Mouse (Mus musculus) MEL (cell line): ENCODE results near the gene Asrgl1. TPM values are rescaled to one million over a fixed set of nuclear protein-coding genes. Genes with fewer than 3 reads are reported as not detected.
A peak's percentile ranks its signal among the peaks of the same experiment; 100 is the strongest.

Experiments
- DNase-seq: peaks from one replicate; pipeline ENCODE4 v3.0.0; 2011; ENCODE audit warnings: low read depth, low spot score
- H3K27ac ChIP-seq: 2 replicates; pipeline ENCODE4 v1.5.1; 2012; ENCODE audit warnings: low read depth, mild to moderate bottlenecking, control low read depth, low read length, moderate library complexity; ENCODE audit not compliant: control insufficient read depth
- H3K27me3 ChIP-seq, 2 experiments: fragments of 150-350 bp in 1 of 2; sonication (generic) in 1 of 2; 2 replicates each; pipeline ENCODE4 v1.6.1; 2012; ENCODE audit warnings: low read length in 2 of 2, mild to moderate bottlenecking in 2 of 2, improper control_type of control experiment in 1 of 2, moderate library complexity in 1 of 2; ENCODE audit not compliant: insufficient read depth in 2 of 2, control insufficient read depth in 1 of 2
- H3K36me3 ChIP-seq, 2 experiments: 2 replicates each; pipeline ENCODE4 v1.6.1; 2012 to 2014; ENCODE audit warnings: low read length in 2 of 2, improper control_type of control experiment in 1 of 2, inconsistent platforms in 1 of 2, mild to moderate bottlenecking in 1 of 2; ENCODE audit not compliant: insufficient read depth in 2 of 2, control insufficient read depth in 1 of 2
- H3K4me1 ChIP-seq, 2 experiments: fragments of 150-350 bp in 1 of 2; sonication (generic) in 1 of 2; 2 replicates each; pipeline ENCODE4 v1.6.1; 2012; ENCODE audit warnings: low read length in 2 of 2, improper control_type of control experiment in 1 of 2, mild to moderate bottlenecking in 1 of 2; ENCODE audit not compliant: insufficient read depth in 2 of 2, control insufficient read depth in 1 of 2
- H3K4me3 ChIP-seq, 2 experiments: fragments of 150-350 bp in 1 of 2; sonication (generic) in 1 of 2; 2 replicates each; pipeline ENCODE4 v1.5.1; 2012; ENCODE audit warnings: low read depth in 2 of 2, low read length in 2 of 2, mild to moderate bottlenecking in 2 of 2, moderate library complexity in 2 of 2, control low read depth in 1 of 2, improper control_type of control experiment in 1 of 2; ENCODE audit not compliant: control insufficient read depth in 1 of 2, insufficient read depth in 1 of 2
- H3K79me2 ChIP-seq: 2 replicates; pipeline ENCODE4 v1.6.1; 2012; ENCODE audit warnings: mild to moderate bottlenecking, low read length, moderate library complexity; ENCODE audit not compliant: control insufficient read depth, poor library complexity, insufficient read depth
- H3K9ac ChIP-seq: 2 replicates; pipeline ENCODE4 v1.6.1; 2012; ENCODE audit warnings: low read depth, mild to moderate bottlenecking, control low read depth, low read length, moderate library complexity; ENCODE audit not compliant: control insufficient read depth, poor library complexity, severe bottlenecking
- H3K9me3 ChIP-seq: fragments of 150-350 bp; sonication (generic); replicated peaks from 2 replicates; pipeline ENCODE4 v1.6.1; 2012; ENCODE audit warnings: mild to moderate bottlenecking, low read length, improper control_type of control experiment, moderate library complexity; ENCODE audit not compliant: insufficient read depth
- CHD2 ChIP-seq: IDR thresholded peaks from 2 replicates; pipeline ENCODE4 v1.6.1; 2011; ENCODE audit warnings: low read length, improper control_type of control experiment
- GABPA ChIP-seq: IDR thresholded peaks from 2 replicates; pipeline ENCODE4 v1.6.1; 2012; ENCODE audit warnings: low read depth, mild to moderate bottlenecking, inconsistent platforms, low read length, improper control_type of control experiment, moderate library complexity
- JUND ChIP-seq: IDR thresholded peaks from 2 replicates; pipeline ENCODE4 v1.6.1; 2011; ENCODE audit warnings: low read depth, mild to moderate bottlenecking, improper control_type of control experiment, low read length
- MAFK ChIP-seq: IDR thresholded peaks from 2 replicates; pipeline ENCODE4 v1.6.1; 2011; ENCODE audit warnings: low read depth, mild to moderate bottlenecking, low read length, improper control_type of control experiment, borderline replicate concordance
- MAZ ChIP-seq: IDR thresholded peaks from 2 replicates; pipeline ENCODE4 v1.6.1; 2012; ENCODE audit warnings: low read depth, mild to moderate bottlenecking, inconsistent platforms, low read length, improper control_type of control experiment
- MEF2A ChIP-seq: IDR thresholded peaks from 2 replicates; pipeline ENCODE4 v1.6.1; 2014; ENCODE audit warnings: low read depth, mild to moderate bottlenecking, inconsistent platforms, low read length, improper control_type of control experiment; ENCODE audit not compliant: poor library complexity, insufficient replicate concordance, severe bottlenecking; ENCODE audit errors: extremely low read depth
- NRF1 ChIP-seq: IDR thresholded peaks from 2 replicates; pipeline ENCODE4 v1.6.1; 2014; ENCODE audit warnings: low read depth, mild to moderate bottlenecking, inconsistent platforms, low read length, improper control_type of control experiment, moderate library complexity; ENCODE audit not compliant: poor library complexity, insufficient read depth, severe bottlenecking
- SIN3A ChIP-seq: IDR thresholded peaks from 2 replicates; pipeline ENCODE4 v1.6.1; 2012; ENCODE audit warnings: low read length, improper control_type of control experiment, inconsistent platforms
- TAL1 ChIP-seq: IDR thresholded peaks from 2 replicates; pipeline ENCODE4 v1.6.1; 2012; ENCODE audit warnings: mild to moderate bottlenecking, inconsistent platforms, low read length, moderate library complexity, mixed read lengths
- TBP ChIP-seq: IDR thresholded peaks from 2 replicates; pipeline ENCODE4 v1.8.0; 2011; ENCODE audit warnings: low read depth, low read length, improper control_type of control experiment
- USF1 ChIP-seq: IDR thresholded peaks from 2 replicates; pipeline ENCODE4 v1.6.1; 2014; ENCODE audit warnings: low read depth, mild to moderate bottlenecking, inconsistent platforms, low read length, improper control_type of control experiment, moderate library complexity
- USF2 ChIP-seq, 2 experiments: IDR thresholded peaks; 2 replicates each; pipeline ENCODE4 v1.6.1; 2011 to 2012; ENCODE audit warnings: improper control_type of control experiment in 2 of 2, low read length in 2 of 2, borderline replicate concordance in 1 of 2, inconsistent platforms in 1 of 2, low read depth in 1 of 2, mild to moderate bottlenecking in 1 of 2; ENCODE audit not compliant: insufficient read depth in 1 of 2
- ZC3H11A ChIP-seq: IDR thresholded peaks from 2 replicates; pipeline ENCODE4 v1.6.1; 2012; ENCODE audit warnings: low read depth, mild to moderate bottlenecking, inconsistent platforms, low read length, improper control_type of control experiment
- ZKSCAN1 ChIP-seq: IDR thresholded peaks from 2 replicates; pipeline ENCODE4 v1.6.1; 2012; ENCODE audit warnings: low read depth, mild to moderate bottlenecking, inconsistent platforms, low read length, improper control_type of control experiment, moderate library complexity
- ZMIZ1 ChIP-seq: IDR thresholded peaks from 2 replicates; pipeline ENCODE4 v1.6.1; 2012; ENCODE audit warnings: low read depth, mild to moderate bottlenecking, inconsistent platforms, low read length, improper control_type of control experiment, moderate library complexity
- ZNF384 ChIP-seq: IDR thresholded peaks from 2 replicates; pipeline ENCODE4 v1.6.1; 2012; ENCODE audit warnings: low read depth, mild to moderate bottlenecking, inconsistent platforms, low read length, improper control_type of control experiment
- polyA plus RNA-seq, 2 experiments: library from polyadenylated mRNA; stranded (reverse) in 1 of 2; unstranded in 1 of 2; fragments of >175 nt in 1 of 2; fragments of >200 nt in 1 of 2; gene quantifications; 2 replicates each; pipeline versions ENCODE4 v1.2.1 to v1.2.4; 2012; ENCODE audit warnings: low replicate concordance in 2 of 2, low read depth in 1 of 2; ENCODE audit not compliant: insufficient read length in 2 of 2, insufficient read depth in 1 of 2, missing spikeins in 1 of 2
- total RNA-seq: library from RNA; depleted of rRNA; stranded (reverse); fragments of 300-350 nt; gene quantifications from 2 replicates; pipeline ENCODE4 v1.2.3, GENCODE M21; 2012

The Asrgl1 gene
- total and polyA plus RNA-seq, 3 experiments, result 24.5 to 63.9 TPM; not detected in 1

GRCm38 (mm10) chr19:9076982-9077660 lies 58.3 kb downstream of the Asrgl1 start:
- H3K4me1 ChIP-seq, result peaks cover 5 to 32% of the 10 kb centered on the region in 2 experiments; a peak in 3 of 4 replicates
- DNase-seq, result no peak
- H3K79me2 ChIP-seq, result no peaks in the 10 kb centered on the region
- H3K4me3 ChIP-seq, result no peak overlapping the region
- no peaks in the 10 kb centered on the region for H3K9me3 ChIP-seq
- no peak overlapping the region for H3K9ac ChIP-seq
- no peaks in the 10 kb centered on the region for H3K27me3 ChIP-seq
- H3K27ac ChIP-seq, result no peak overlapping the region
- TF ChIP-seq MEF2A (no peak), TBP (no peak), USF1 (peak; percentile 70), ZKSCAN1 (no peak), TAL1 (no peak), USF2 (IDR thresholded peaks at IDR 0.05; ENCODE audit: borderline replicate concordance in 1 of 2, insufficient read depth in 1 of 2, low read depth in 1 of 2, low read length in 2 of 2) (0 out of 4 replicates have a peak, but pooled peaks of 1 of the 2 experiments have one; percentile 38), ZNF384 (no peak), SIN3A (0 out of 2 replicates have a peak, but pooled peaks have one; percentile 7), GABPA (no peak), ZMIZ1 (no peak), MAZ (no peak), MAFK (no peak), JUND (peak; percentile 91)
- H3K36me3 ChIP-seq, result peaks cover 0 to 18% of the 10 kb centered on the region in 2 experiments; a peak in 2 of 4 replicates

DNA sequence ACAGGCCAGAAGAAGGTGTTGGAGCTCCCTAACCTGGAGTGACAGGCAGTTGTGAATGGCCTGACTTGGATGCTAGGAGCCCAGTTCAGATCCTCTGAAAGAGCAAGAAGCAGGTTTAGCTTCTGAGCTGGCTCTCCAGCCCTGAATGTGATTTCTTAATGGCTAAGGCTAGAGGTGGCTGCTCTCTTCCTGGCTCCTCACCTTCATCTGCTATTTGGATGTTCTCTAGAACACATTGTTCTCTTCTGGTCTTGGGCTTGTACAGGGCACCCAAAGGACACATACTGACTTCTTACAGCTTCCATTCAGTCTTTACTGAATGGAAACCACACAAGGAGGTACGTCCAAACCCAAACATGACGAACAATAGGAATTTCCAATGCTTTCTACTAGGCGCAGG lies 59.4 kb downstream of the Asrgl1 start:
- DNase-seq, result no peak
- Histone ChIP-seq H3K27me3 (no peaks in the 10 kb centered on the region), H3K9me3 (no peaks in the 10 kb centered on the region), H3K9ac (no peak overlapping the region), H3K4me3 (no peak overlapping the region), H3K79me2 (no peaks in the 10 kb centered on the region), H3K36me3 (peaks cover 0 to 22% of the 10 kb centered on the region in 2 experiments; a peak in 2 of 4 replicates), H3K27ac (peak overlapping the region; percentile 14), H3K4me1 (peaks cover 10 to 40% of the 10 kb centered on the region in 2 experiments)
- TF ChIP-seq MAZ (no peak), NRF1 (no peak), TAL1 (no peak), CHD2 (no peak), SIN3A (no peak), ZC3H11A (no peak)
